Mouse (Mus musculus): ENCODE results near the gene Lrig1. TPM values are rescaled to one million over a fixed set of nuclear protein-coding genes. Genes with fewer than 3 reads are reported as not detected.
A peak's percentile ranks its signal among the peaks of the same experiment; 100 is the strongest.

Gene Lrig1
- total and polyA plus RNA-seq, 3 experiments = 0.58 to 0.75 TPM; not detected in 1

DNA sequence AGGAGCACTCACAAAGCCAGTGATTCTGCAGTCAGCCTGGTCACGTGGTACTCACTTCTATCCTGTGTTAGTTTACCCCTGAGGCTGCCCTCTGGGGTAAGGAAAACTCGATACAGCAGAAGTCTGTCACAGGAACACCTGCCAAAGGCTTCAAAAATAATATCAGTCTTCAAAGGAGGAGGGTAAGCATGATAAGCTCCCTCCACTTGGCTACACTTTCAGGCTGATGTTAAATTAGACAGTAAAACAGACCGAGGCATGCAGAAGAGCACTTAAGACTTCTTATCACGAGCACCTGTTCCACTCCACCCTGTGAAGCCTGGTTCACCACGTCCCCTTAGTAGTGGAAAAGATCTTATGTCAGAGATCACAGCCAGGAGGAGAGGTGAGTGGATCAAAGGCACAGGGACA is 62.9 kb downstream of the Lrig1 start:
- peak; percentile 53 for DNase-seq (ENCODE audit: low read depth, low spot score)
- Histone ChIP-seq H3K27me3 (ENCODE audit: control insufficient read depth in 1 of 2, insufficient read depth in 2 of 2, low read length in 2 of 2) (no peaks in the 10 kb centered on the region), H3K27ac (ENCODE audit: control insufficient read depth, low read depth, low read length) (no peak overlapping the region), H3K4me1 (ENCODE audit: control insufficient read depth in 1 of 2, insufficient read depth in 2 of 2, low read length in 2 of 2) (peaks cover 8 to 12% of the 10 kb centered on the region in 2 experiments; a peak in 3 of 4 replicates), H3K9me3 (replicated peaks; ENCODE audit: insufficient read depth, low read length) (no peaks in the 10 kb centered on the region), H3K9ac (ENCODE audit: control insufficient read depth, low read depth, low read length, poor library complexity, severe bottlenecking) (no peak overlapping the region), H3K79me2 (ENCODE audit: control insufficient read depth, insufficient read depth, low read length, poor library complexity) (no peaks in the 10 kb centered on the region), H3K36me3 (ENCODE audit: control insufficient read depth in 1 of 2, insufficient read depth in 2 of 2, low read length in 2 of 2) (no peaks in the 10 kb centered on the region; a peak in 1 of 4 replicates), H3K4me3 (ENCODE audit: control insufficient read depth in 1 of 2, insufficient read depth in 1 of 2, low read depth in 2 of 2, low read length in 2 of 2) (no peak overlapping the region)
- TF ChIP-seq E2F4 (IDR thresholded peaks at IDR 0.05; ENCODE audit: borderline replicate concordance, low read depth, low read length) (no peak), ZC3H11A (IDR thresholded peaks at IDR 0.05; ENCODE audit: low read depth, low read length) (no peak), MEF2A (IDR thresholded peaks at IDR 0.05; ENCODE audit: extremely low read depth, insufficient replicate concordance, low read depth, low read length, poor library complexity, severe bottlenecking) (no peak), NRF1 (IDR thresholded peaks at IDR 0.05; ENCODE audit: insufficient read depth, low read depth, low read length, poor library complexity, severe bottlenecking) (no peak), SIN3A (IDR thresholded peaks at IDR 0.05; ENCODE audit: low read length) (peak; percentile 30; the same call in 1 of the 2 replicates), ZKSCAN1 (IDR thresholded peaks at IDR 0.05; ENCODE audit: low read depth, low read length) (no peak), HCFC1 (IDR thresholded peaks at IDR 0.05; ENCODE audit: low read depth, low read length) (no peak), MAX (IDR thresholded peaks at IDR 0.05; ENCODE audit: low read length) (peak; percentile 69), BHLHE40 (IDR thresholded peaks at IDR 0.05; ENCODE audit: borderline replicate concordance, low read depth, low read length) (peak; percentile 64), EP300 (IDR thresholded peaks at IDR 0.05; ENCODE audit: low read depth in 1 of 2, low read length in 2 of 2) (peak in 1 of 2 experiments; percentile 60; a peak in 2 of 4 replicates), JUND (IDR thresholded peaks at IDR 0.05; ENCODE audit: low read depth, low read length) (no peak), MAZ (IDR thresholded peaks at IDR 0.05; ENCODE audit: low read depth, low read length) (no peak), ZMIZ1 (IDR thresholded peaks at IDR 0.05; ENCODE audit: low read depth, low read length) (no peak), POLR2AphosphoS2 (IDR thresholded peaks at IDR 0.05; ENCODE audit: low read length) (no peak), ETS1 (IDR thresholded peaks at IDR 0.05; ENCODE audit: low read depth, low read length) (peak; percentile 77), MYC (IDR thresholded peaks at IDR 0.05; ENCODE audit: low read depth, low read length) (no peak), TAL1 (IDR thresholded peaks at IDR 0.05; ENCODE audit: low read length) (peak; percentile 13; the same call in 1 of the 2 replicates), GABPA (IDR thresholded peaks at IDR 0.05; ENCODE audit: low read depth, low read length) (no peak), RAD21 (IDR thresholded peaks at IDR 0.05; ENCODE audit: low read depth, low read length) (no peak), ZNF384 (IDR thresholded peaks at IDR 0.05; ENCODE audit: low read depth, low read length) (no peak), MXI1 (IDR thresholded peaks at IDR 0.05; ENCODE audit: low read depth, low read length) (no peak; the same call in 1 of the 2 replicates), POLR2AphosphoS5 (IDR thresholded peaks at IDR 0.05; ENCODE audit: borderline replicate concordance, low read depth, low read length) (no peak), UBTF (IDR thresholded peaks at IDR 0.05; ENCODE audit: borderline replicate concordance, insufficient read depth, low read depth, low read length) (no peak), TCF12 (IDR thresholded peaks at IDR 0.05; ENCODE audit: low read depth, low read length) (peak; percentile 66), TBP (IDR thresholded peaks at IDR 0.05; ENCODE audit: low read depth, low read length) (no peak), KAT2A (conservative IDR thresholded peaks at IDR 0.05; ENCODE audit: low read depth, low read length) (no peak), SMC3 (IDR thresholded peaks at IDR 0.05; ENCODE audit: low read depth, low read length) (no peak), CTCF (IDR thresholded peaks at IDR 0.05 in 2 of 3, conservative IDR thresholded peaks at IDR 0.05 in 1 of 3; ENCODE audit: control insufficient read depth in 1 of 3, insufficient read depth in 1 of 3, low read depth in 2 of 3, low read length in 3 of 3, poor library complexity in 1 of 3, severe bottlenecking in 1 of 3) (no peak), CHD2 (IDR thresholded peaks at IDR 0.05; ENCODE audit: low read length) (no peak), USF1 (IDR thresholded peaks at IDR 0.05; ENCODE audit: low read depth, low read length) (peak; percentile 91), CHD1 (IDR thresholded peaks at IDR 0.05; ENCODE audit: low read depth, low read length) (no peak), USF2 (IDR thresholded peaks at IDR 0.05; ENCODE audit: borderline replicate concordance in 1 of 2, insufficient read depth in 1 of 2, low read depth in 1 of 2, low read length in 2 of 2) (peak in 1 of 2 experiments; percentile 61; a peak in 1 of 4 replicates), NELFE (IDR thresholded peaks at IDR 0.05; ENCODE audit: low read depth, low read length) (no peak), RCOR1 (IDR thresholded peaks at IDR 0.05; ENCODE audit: low read depth, low read length) (no peak), GATA1 (IDR thresholded peaks at IDR 0.05; ENCODE audit: low read depth, low read length) (peak; percentile 29), MAFK (IDR thresholded peaks at IDR 0.05; ENCODE audit: borderline replicate concordance, low read depth, low read length) (no peak), POLR2A (IDR thresholded peaks at IDR 0.05; ENCODE audit: control insufficient read depth in 1 of 2, insufficient read depth in 1 of 2, low read depth in 1 of 2, low read length in 2 of 2, poor library complexity in 1 of 2) (no peak), MYB (IDR thresholded peaks at IDR 0.05; ENCODE audit: low read depth, low read length) (no peak)
